Mouse (Mus musculus): Measurements from ENCODE around the gene Efhc1.

GRCm38 (mm10) chr1:20989461-20990083, 38.1 kb downstream of the Efhc1 start:
- no peak for TF ChIP-seq CTCF (IDR thresholded peaks at IDR 0.05; ENCODE audit: borderline replicate concordance, extremely low read depth, insufficient read depth, insufficient read length)
- no peak for TF ChIP-seq POLR2A (IDR thresholded peaks at IDR 0.05; ENCODE audit: borderline replicate concordance, extremely low read depth, insufficient read depth, insufficient read length, poor library complexity, severe bottlenecking)

Data from brain, embryonic 14.5 days (tissue).